26 mouse cellular contexts compared by ENCODE assay signal in the genomic region with DNA sequence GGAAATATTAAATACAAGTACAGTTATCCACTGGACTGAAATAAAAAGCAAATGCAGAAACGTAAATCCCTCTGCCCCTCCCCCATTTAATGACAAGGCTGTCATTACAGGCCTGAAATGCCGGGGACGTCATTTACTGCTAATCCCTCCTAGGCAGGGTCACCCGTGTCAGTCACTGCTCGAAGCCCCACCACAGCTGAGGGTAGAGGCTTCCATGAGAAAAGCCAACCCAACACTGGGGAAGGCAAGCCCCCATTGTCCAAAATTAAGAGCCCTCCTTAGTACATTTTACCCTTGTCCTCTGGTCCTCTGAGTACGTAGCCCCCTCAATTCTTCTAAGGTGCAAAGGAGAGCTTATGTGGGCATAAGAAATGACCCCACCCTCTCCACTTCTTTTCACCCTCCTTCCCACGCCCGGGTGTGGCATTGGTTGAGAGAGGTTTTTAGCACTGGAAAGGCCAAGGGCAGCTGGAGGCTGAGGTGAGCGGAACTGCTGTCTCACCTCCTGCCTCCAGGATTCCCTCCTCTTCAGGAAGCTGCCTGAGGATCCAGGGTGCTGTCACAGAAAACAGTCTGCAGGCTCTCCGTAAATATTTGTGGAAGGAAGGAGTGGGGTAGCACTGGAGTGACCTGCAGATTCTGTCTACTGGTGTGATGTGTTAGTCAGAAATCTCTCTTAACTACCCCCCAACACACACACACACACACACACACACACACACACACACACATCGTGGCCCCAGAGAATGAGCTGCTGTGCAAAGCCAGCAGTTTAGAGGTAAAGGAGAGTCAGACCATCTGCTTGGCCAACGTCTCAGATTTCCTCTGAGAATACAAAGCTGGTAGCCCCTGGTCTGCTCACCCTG. TPM values are rescaled to one million over a fixed set of nuclear protein-coding genes. Genes with fewer than 3 reads are reported as not detected.
"Had no signal": no experiment of that assay in that cellular context is flagged by ENCODE, and none has a peak within 500 bp of the region (broad histone marks: within the 10 kb centered on the region; RNA-seq: fewer than 3 reads in every experiment).

No protein-coding gene starts in this region.

- H3K9ac ChIP-seq: limb, embryonic 12.5 days; limb, embryonic 15.5 days; liver, embryonic 14.5 days; liver, postnatal 0 days; lung, embryonic 15.5 days; midbrain, embryonic 12.5 days; neural tube, embryonic 13.5 days had no signal

- H3K27ac ChIP-seq: kidney, postnatal 0 days; left cerebral cortex, adult 2 months; limb, embryonic 12.5 days; limb, embryonic 15.5 days; liver, embryonic 14.5 days; lung, embryonic 15.5 days; midbrain, embryonic 12.5 days; neural tube, embryonic 13.5 days had no signal

- DNase-seq: kidney, adult 2 months; kidney, postnatal 36 days; layer of hippocampus, postnatal 36 days; liver, postnatal 0 days; lung, postnatal 10 days; lung, postnatal 36 days; thymus, postnatal 36 days had no signal

- H3K9me3 ChIP-seq: limb, embryonic 12.5 days; limb, embryonic 15.5 days; lung, embryonic 15.5 days; megakaryocyte, embryonic 14.5 days; midbrain, embryonic 12.5 days; neural tube, embryonic 13.5 days had no signal

- H3K4me2 ChIP-seq: lung, embryonic 15.5 days; midbrain, embryonic 12.5 days; neural tube, embryonic 13.5 days had no signal

- ATAC-seq: intestine, postnatal 0 days; liver, postnatal 0 days had no signal

- H3K4me3 ChIP-seq: left cerebral cortex, adult 2 months; limb, embryonic 12.5 days; limb, embryonic 15.5 days; lung, embryonic 15.5 days; midbrain, embryonic 12.5 days; neural tube, embryonic 13.5 days had no signal

- H3K36me3 ChIP-seq: limb, embryonic 12.5 days; limb, embryonic 15.5 days; lung, embryonic 15.5 days; midbrain, embryonic 12.5 days; neural tube, embryonic 13.5 days had no signal

RNA-seq across cellular contexts. Expression of gene Vax2, which starts 2.4 kb away (rescaled TPM):
- polyA plus RNA-seq: intestine, embryonic 14.5 days; intestine, postnatal 0 days; kidney, adult 2 months; kidney, embryonic 14.5 days; kidney, postnatal 0 days; liver, embryonic 11.5 days; liver, embryonic 14.5 days; liver, postnatal 0 days; lung, embryonic 15.5 days; midbrain, postnatal 0 days; small intestine, adult 2 months; spleen, adult 2 months; stomach, embryonic 16.5 days; thymus, postnatal 0 days; urinary bladder, adult 2 months had no signal

RNA-seq across cellular contexts. Expression of gene Atp6v1b1, which starts 29.3 kb away (rescaled TPM):
- polyA plus RNA-seq: intestine, embryonic 14.5 days; intestine, postnatal 0 days; limb, embryonic 12.5 days; limb, embryonic 15.5 days; liver, embryonic 11.5 days; liver, postnatal 0 days; midbrain, embryonic 12.5 days; neural tube, embryonic 13.5 days; small intestine, adult 2 months; stomach, embryonic 16.5 days; urinary bladder, adult 2 months had no signal

RNA-seq across cellular contexts. Expression of gene Cd207, which starts 35.8 kb away (rescaled TPM):
- polyA plus RNA-seq: intestine, embryonic 14.5 days; intestine, postnatal 0 days; kidney, embryonic 14.5 days; kidney, postnatal 0 days; limb, embryonic 12.5 days; limb, embryonic 15.5 days; liver, embryonic 11.5 days; lung, embryonic 15.5 days; midbrain, embryonic 12.5 days; midbrain, postnatal 0 days; neural tube, embryonic 13.5 days; small intestine, adult 2 months; urinary bladder, adult 2 months had no signal

RNA-seq across cellular contexts. Expression of gene Ankrd53, which starts 48.9 kb away (rescaled TPM):
- polyA plus RNA-seq: intestine, embryonic 14.5 days; intestine, postnatal 0 days; liver, postnatal 0 days; lung, embryonic 15.5 days; midbrain, embryonic 12.5 days; neural tube, embryonic 13.5 days; small intestine, adult 2 months; spleen, adult 2 months; stomach, embryonic 16.5 days; thymus, postnatal 0 days; urinary bladder, adult 2 months had no signal

RNA-seq across cellular contexts. Expression of gene Clec4f, which starts 57.5 kb away (rescaled TPM):
- polyA plus RNA-seq: intestine, embryonic 14.5 days; kidney, adult 2 months; kidney, embryonic 14.5 days; kidney, postnatal 0 days; limb, embryonic 12.5 days; limb, embryonic 15.5 days; lung, embryonic 15.5 days; midbrain, embryonic 12.5 days; neural tube, embryonic 13.5 days; small intestine, adult 2 months; spleen, adult 2 months; urinary bladder, adult 2 months had no signal
